Mouse (Mus musculus): Measurements from ENCODE around the gene Xpnpep3.

- TF ChIP-seq POLR2A (IDR thresholded peaks at IDR 0.05; ENCODE audit: borderline replicate concordance, extremely low read depth, low read depth, low read length): no peak
- TF ChIP-seq CTCF (IDR thresholded peaks at IDR 0.05; ENCODE audit: insufficient read depth, low read length): no peak
These were observed 43.0 kb upstream of the Xpnpep3 start for GRCm38 (mm10) chr15:81356946-81357345.
